Mouse (Mus musculus) cerebellum, adult 18-20 months (tissue): Measurements from ENCODE around the gene Edf1.
"Not testable (repeated sequence)": the region's sequence is repeated elsewhere in the genome, so short reads cannot be mapped to it uniquely, and the experiment has no call there.

ENCODE experiments used
- DNase-seq, 2 experiments: peaks; one replicate each; pipeline ENCODE4 v3.0.0; 2021

Edf1 gene

GRCm38 (mm10) chr2:25557221-25557963 is at the start of gene Edf1:
Gene Edf1 (plus strand): TSS chr2:25557847.
- DNase-seq = peak; percentile 95 to 96

DNA sequence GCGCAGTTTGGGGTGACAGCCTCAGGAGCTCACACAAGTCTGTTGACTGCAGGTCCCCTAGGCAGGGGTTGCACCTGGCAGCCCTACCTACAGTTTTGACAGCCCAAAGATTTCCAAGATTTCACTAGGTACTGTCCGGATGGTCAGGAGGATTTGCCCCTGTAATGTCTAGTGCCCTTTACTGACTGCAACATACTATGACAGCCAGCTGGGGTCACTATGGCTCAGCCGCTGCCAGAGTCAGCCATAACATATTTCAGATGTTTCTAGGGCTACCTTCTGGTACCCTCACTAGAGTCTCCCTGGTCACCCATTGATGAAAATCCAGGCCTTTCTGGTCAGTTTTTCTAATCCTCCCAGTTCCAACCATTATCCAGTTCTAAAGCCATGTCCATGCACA is 47.7 kb upstream of the Edf1 start:
- no peak for DNase-seq

DNA sequence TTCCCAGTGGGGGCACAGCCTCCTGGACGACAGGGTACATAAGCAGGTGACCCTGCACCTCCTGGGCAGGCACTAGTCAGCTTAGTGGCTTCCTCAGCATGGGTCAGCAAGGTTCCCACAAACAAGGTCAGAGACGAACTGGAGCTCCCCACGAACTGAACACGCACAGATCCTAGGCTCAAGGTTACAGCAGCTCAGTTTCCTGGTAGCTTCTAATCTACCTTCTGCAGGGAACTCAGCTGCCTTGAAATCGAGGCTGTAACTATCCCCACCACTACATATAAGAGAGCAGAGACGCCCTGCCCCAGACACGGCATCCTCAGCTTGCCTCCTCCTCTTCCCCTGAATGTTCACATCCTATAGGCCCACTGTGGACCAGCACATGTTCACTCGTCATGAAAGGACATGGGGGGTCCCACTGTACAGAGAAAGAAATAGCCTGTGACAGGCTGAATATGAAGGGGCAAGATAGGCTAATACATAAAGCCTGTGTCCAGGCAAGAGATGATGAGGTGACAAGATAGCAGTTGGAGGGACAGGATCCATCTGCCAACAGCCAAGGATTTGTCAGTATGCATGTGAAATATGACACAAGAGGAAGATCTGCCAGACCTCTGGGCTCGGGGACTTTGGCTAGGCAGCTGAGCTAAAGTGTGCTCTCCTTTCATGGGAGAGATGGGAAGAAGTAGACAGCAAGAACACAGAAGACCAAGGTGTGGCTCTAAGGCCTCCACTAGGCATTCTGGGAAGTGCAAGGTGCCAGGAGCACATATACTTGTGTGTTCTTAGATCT is 30.9 kb upstream of the Edf1 start:
- DNase-seq = no peak

GRCm38 (mm10) chr2:25533707-25534106 is 23.9 kb upstream of the Edf1 start:
- no peak for DNase-seq

DNA sequence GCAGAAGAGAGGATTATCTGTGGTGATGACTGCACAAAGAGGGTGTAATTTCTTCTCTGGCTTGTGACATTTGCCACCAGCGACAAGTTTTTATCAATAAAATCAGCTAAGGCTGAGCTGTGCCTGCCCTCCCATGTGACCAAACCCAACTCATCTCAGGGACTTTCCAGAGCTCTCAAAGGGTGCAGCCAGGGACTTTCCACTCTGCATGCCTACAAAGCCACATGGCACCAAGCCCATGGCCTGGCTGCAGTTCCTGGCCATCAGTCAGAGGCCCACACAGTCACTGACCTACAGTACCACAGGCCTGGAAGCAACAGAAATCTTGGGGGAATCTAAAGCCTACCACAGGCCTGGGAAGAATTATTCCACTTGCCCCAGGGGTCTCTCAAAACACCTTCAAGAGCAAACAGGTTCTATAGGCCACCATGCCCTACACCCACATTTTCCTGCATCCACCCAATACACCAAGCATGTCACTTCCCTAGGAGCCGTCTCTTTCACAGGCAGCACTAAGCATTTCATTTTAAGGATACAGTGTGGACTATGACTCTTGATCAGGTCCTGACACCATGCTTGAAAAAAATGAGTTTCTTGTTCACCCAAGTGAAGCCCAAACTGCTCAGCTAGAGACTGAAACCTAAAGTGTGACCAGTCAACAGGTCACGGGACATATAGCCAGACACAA is 23.3 kb upstream of the Edf1 start:
- peak; percentile 85 to 87 for DNase-seq

GRCm38 (mm10) chr2:25534866-25535182 is 22.8 kb upstream of the Edf1 start:
- no peak for DNase-seq

GRCm38 (mm10) chr2:25536531-25536930 is 21.1 kb upstream of the Edf1 start:
- DNase-seq = no peak

DNA sequence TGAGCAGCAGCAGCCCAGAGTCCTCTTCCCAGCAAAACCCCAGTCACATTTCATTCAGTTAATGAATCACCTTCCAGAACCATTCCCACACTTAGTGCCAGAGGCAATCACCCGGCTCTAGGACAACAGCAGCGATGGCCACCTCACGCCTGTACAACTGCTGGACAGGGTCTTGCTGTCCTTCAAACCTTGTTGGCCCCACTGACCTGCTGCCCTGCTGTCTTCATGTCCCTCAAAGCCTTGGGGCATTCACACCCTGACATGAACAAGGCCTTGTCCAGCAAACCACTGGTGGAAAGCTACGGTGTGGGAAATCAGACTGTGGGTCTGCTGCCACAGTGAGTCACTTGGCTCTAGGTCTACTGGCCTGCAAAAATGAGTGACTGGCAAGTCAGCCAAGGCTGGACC is 17.1 kb upstream of the Edf1 start:
- no peak for DNase-seq

GRCm38 (mm10) chr2:25541644-25542367 is 15.8 kb upstream of the Edf1 start:
- no peak for DNase-seq

DNA sequence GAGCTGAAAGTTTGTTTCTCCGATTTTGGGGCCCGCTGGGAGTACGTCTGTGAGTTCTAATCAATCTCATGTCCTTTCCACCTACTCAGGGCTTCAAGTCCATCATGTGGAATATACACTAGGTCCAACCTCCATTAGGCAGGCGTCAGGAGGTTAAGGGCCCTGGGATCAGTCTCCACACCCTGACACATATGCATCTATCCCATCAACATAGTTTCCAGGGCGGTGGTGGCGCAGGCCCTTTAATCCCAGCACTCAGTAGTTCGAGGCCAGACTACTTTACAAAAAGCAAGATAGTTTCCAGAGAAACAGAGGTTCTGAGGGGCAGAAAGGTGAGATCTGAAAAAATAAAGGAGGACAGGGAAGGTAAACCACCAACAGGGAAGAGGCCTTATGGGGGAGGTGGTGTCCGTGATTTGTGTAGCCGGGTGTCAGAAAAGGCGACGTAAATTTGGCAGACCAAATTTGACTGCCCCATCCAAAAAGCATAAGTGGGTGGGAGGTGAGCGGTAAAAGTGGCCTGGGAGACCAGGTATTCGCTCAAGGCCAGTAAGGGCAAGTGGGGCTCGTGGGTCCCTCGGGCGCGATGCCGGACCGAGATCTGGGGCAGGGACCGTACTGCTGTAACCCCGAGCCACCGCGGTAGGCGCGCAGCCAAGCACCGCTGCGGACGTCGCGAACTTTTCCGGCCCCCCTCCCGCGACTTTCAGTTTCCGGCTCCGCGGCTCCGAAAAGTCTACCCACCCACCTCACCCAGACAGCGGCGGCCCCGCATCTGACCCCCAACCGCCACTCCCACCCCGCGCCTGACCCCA is 11.4 kb upstream of the Edf1 start:
- no peak for DNase-seq

GRCm38 (mm10) chr2:25546811-25547491 is 10.7 kb upstream of the Edf1 start, which contains the start of gene Traf2:
Gene Traf2 (minus strand): TSS chr2:25546940.
- DNase-seq = peak; percentile 97 to 100

GRCm38 (mm10) chr2:25549021-25549991 is 8.3 kb upstream of the Edf1 start:
- no peak for DNase-seq

DNA sequence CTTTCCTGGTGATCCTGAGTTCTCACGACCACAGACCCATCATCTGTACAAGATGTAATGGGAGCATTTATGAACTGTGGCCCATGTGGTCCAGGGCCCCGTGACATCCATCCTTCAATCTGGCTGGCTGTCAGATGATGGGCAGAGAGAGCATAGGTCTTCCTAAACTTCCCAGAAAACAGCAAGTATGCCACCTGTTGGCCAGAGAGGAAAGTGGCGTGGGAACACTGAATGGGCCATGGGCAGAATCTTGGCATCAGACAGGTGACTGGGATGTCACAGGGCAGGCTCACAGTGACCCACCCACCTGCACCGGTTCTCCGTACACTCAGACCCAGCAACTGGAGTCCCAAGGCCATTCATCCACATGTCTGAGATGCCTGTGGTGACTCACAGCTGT is 6.5 kb upstream of the Edf1 start:
- peak; percentile 68 to 74 for DNase-seq

DNA sequence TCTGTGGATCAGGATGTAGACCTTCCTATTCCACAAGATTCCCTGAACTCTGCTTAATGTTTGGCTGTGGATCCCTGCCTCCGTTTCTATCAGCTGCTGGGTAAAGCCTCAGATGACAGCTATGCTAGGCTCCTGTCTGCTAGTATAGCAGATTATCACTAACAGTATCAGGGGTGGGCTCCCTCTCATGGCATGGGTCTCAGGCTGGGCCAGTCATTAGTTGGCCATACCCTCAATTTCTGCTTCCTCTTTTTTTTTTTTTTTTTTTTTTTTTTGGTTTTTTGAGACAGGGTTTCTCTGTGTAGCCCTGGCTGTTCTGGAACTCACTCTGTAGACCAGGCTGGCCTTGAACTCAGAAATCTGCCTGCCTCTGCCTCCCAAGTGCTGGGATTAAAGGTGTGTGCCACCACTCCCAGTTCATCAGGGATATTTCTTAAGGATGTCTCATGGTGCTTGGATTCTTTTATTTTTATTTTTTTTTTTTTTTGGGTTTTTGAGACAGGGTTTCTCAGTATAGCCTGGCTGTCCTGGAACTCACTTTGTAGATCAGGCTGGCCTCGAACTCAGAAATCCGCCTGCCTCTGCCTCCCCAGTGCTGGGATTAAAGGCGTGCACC is 4.4 kb upstream of the Edf1 start:
- DNase-seq = not testable (repeated sequence)

DNA sequence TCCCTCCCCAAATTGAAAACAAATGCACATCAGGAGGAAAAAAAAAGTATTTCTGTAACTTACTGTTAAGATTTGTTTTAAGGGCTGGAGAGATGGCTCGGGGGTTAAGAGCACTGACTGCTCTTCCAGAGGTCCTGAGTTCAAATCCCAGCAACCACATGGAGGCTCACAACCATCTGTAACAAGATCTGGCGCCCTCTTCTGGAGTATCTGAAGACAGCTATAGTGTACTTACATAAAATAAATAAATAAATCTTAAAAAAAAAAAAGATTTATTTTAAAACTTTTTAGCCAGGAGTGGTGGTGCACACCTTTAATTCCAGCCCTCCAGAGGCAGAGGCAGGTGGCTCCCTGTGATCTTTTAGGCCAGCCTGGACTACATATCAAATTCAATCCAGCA is 2.2 kb upstream of the Edf1 start:
- DNase-seq = not testable (repeated sequence)

- no peak for DNase-seq
These were observed 1.4 kb upstream of the Edf1 start for GRCm38 (mm10) chr2:25556296-25556695.

DNA sequence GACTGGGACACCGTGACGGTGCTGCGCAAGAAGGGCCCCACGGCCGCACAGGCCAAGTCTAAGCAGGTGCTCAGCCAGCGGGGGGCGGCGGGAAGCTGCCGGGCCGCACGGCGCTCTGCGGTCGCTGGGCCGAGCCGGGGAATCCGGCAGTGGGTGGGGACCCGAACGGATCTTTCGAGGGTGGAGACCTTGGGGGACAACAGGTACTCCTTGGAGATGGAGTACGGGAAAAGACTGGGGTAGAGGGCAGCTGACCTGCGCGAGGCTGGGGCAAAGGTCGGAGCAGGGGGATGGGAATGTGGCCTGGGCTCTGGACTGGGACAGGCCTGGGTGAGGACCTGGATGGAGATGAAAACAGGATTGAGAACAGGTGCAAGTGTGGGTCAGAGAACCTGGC is 315 bp downstream of the Edf1 start:
- DNase-seq = no peak

DNA sequence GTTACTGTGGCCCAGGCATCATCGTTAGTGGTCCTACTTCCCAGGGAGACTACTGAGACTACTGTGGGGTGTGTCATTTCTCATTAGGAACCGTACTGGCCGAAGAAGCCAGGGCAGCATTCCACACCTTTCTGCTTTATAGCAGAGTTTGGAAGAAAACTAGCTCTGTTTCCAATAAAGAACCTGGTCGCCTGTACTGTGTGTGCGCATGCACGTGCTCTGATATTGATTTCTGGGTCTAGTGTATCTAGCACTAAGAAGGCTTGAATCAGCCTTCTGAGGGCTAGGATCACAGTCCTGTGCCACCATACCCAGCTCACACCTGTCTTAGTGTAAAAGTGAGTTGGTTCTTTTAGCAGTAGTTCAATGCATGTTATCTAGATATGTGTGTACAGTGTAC is 1.1 kb downstream of the Edf1 start:
- no peak for DNase-seq

- DNase-seq = peak in 1 of 2 experiments; percentile 28
These were observed 2.9 kb downstream of the Edf1 start for GRCm38 (mm10) chr2:25560551-25560950.

DNA sequence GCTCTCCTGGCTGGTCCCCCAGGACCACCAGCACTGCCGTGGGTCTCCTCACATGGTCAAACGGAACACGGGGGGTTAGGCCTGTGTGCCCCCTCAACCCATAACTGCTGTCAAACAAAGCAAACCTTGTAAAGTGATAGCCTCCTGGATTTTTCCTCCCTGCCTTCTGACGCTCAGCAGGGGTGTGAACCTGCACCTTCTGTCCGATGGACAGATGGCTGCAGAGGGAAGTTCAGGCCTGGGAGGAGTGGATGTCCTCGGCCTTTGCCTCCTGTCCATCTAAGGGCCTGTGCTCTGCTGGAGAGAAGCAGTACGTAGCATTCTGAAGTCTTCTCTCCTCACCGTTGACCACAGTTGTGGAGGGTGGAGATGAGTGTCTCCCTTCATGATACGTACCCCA is 4.3 kb downstream of the Edf1 start:
- peak; percentile 82 to 84 for DNase-seq
